Mouse (Mus musculus): ENCODE results near the gene Mpnd.

The Mpnd gene

DNA sequence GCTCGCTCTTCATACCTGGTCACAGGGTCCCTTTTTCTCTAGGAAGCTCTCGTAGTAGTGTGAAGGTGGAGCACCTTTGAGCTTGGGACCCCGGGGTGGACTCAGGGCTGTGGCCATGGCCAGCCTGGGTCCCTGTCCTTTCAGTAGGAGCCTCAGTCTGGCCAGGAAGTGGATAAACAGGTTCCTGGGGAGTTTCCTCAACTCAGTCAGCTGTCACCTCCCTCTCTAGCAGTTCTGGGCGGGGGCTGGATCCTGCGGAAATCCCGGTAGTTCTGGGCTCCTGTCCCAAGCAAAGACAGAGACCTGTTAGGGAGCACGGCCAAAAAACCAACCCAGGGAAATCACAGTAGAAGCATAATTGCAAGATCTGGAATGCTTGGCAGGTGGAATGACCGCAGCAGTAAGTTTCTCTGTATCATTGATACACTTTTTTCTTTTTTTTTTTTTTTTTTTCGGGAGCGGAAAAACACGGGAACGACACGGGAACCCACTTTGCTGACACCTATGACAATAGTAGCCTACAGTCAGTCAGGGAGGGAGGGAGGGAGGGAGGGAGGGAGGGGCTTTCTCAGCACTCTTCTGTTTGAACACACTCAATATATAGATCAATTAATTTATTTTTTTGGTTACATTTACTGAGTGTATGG lies at the start of gene Mpnd, which contains the start of gene Stap2:
TSS of gene Mpnd (plus strand) at position 297 of the 647 bp plus-strand sequence.
TSS of gene Stap2 (minus strand) at position 170 of the 647 bp plus-strand sequence.
- peak; percentile 81 to 89 for DNase-seq

DNA sequence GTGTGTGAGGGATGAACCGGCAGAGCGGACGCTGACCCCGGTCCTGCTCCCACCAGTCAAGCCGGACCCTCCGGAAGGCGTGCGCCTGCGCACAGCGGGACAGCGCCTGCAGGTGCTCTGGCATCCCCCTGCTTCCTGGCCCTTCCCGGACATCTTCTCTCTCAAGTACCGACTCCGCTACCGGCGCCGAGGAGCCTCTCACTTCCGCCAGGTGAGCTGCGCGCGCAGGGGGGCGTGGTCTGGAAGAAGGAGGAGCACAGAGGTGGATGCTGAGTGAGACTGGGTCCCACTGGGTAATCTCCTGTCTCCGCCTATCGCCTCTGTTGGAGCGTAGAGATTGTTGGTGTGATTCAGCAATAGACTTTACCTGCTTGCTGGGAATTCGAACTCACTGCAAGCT lies 49.4 kb upstream of the Mpnd start:
- DNase-seq = peak; percentile 83 to 90

GRCm38 (mm10) chr17:55956591-55956990 lies 48.9 kb upstream of the Mpnd start:
- no peak for DNase-seq

DNA sequence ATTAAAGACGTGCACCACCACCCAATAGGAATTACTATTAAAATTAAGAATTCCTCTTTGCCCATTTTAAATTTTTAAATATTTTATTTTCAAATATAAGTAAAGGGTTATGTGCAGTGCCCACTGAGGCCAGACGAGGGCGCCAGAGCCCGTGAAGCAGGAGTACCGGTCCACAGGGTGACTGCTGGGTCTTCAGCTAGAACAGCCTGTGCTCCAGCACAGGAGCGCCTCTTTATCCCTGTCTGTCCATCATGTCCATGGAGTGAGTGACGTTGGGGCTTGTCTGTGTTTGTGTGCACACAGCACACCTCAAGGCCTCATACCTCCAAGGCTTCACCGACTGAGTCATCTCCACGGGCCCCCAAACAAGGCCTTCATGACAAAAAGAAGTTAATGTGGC lies 48.3 kb upstream of the Mpnd start:
- DNase-seq = peak; percentile 61 to 73

DNA sequence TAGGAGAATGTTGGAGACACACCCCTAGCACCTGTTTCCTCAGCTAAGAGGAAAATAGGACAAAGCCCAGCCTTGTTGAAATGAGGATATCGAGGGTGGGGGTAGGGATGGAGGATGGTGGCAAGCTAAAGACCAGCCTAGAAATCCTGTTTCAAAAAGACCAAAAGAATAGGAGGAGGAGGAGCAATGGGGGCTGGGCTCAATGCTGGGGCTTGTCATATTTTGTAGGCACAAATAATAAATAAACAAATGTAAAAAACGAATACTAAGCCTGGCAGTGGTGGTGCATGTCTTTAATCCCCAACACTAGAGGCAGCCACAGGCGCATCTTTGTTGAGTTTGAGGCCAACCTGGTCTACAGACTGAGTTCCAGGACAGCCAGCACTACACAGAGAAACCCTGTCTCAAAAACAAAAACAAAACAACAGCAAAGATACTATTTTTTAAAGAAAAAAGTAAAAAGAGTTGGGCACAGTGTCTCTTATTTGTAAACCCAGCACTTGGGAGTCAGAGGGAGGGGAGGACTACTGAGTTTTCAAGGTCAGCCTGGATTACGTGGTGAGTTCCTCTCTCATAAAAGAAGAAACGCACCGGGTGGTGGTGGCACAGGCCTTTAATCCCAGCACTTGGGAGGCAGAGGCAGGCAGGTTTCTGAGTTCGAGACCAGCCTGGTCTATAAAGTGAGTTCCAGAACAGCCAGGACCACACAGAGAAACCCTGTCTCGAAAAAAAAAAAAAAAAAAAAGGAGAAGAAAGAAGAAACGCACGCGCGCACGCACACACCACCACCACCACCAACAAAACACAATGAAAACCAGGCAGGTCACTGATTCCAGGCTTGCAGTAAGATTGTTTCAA lies 47.6 kb upstream of the Mpnd start:
- no peak for DNase-seq

- no peak for DNase-seq
These were observed 47.0 kb upstream of the Mpnd start for GRCm38 (mm10) chr17:55958584-55958886.

- DNase-seq = peak; percentile 93
These were observed 46.4 kb upstream of the Mpnd start, which contains the start of gene Yju2 for GRCm38 (mm10) chr17:55958918-55959728. Yju2 (plus strand) TSS chr17:55959099.

DNA sequence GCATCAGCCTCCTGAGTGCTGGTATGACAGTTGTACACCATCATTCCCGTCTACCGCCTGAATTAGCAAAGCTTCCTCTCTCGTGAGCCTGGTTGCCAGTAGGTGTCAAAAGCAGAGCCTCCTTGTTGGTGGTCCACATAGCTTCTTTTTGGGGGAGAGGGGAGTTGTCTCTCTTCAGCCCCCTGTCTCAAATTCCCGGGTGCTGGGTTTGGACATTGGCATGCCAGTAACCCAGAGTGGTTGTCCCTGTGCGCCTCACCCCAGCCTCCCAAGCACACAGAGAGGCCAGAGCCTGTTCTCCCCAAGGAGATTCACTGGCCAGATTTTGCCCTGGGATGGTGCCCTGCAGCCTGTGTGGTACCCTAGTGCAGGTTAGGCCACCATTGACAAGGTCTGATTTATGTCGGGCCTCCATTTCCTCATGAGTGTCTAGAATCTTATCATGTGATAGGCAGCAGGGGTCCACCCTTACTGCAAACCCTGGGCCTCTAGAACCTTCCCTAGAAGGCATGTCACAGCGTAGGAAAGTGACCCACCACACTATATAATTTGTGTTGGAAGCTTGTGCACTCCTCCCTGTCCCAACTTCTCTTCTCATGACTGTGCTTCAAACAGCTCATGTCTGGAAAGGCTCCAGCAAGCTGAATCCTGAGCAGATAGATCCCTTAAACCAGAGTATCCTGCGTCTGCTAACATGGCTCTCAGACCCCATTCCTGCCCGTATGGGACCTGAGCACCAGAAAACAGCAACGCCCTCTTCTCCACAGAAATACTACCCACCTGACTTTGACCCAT lies 45.4 kb upstream of the Mpnd start:
- DNase-seq = no peak

GRCm38 (mm10) chr17:55960791-55961190 lies 44.7 kb upstream of the Mpnd start:
- DNase-seq = no peak

DNA sequence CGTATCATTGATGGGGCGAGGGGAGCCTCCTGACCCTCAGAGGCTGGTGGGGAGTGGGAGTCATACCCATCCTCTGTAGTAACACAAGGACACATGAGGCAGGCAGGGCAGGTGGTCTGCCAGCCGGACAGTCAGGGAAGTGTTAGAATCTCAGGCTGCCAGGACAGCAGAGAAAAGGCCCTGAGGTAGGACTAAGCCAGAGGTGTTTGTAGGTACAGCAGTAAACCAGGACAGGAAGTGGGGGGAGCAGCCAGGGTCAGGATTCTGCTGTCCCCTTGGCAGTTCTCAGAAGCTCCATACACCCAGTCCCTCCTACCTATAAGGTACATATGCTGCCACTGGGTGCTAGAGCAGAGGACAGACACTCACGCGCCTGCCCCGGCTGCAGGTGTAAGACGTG lies 43.9 kb upstream of the Mpnd start:
- no peak for DNase-seq

DNA sequence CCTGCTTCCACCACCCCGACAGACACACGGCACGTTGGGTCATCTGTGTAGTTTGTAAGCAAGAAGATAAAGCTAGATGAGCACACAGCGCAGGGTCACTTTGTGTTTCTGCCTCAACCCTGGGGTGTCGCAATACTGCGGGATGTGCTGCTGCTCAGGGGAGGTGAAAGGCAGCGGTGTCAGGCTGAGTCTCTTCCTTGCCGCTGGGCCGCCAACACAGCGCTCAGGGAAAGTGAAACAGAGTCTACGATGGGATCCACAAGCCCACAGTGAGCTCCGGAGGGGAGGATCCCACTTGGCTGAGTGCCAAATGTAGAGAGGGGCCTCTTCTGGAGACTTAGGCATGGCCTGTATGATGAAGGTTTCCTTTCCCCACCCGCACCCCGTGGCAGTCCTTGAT lies 42.3 kb upstream of the Mpnd start:
- no peak for DNase-seq

DNA sequence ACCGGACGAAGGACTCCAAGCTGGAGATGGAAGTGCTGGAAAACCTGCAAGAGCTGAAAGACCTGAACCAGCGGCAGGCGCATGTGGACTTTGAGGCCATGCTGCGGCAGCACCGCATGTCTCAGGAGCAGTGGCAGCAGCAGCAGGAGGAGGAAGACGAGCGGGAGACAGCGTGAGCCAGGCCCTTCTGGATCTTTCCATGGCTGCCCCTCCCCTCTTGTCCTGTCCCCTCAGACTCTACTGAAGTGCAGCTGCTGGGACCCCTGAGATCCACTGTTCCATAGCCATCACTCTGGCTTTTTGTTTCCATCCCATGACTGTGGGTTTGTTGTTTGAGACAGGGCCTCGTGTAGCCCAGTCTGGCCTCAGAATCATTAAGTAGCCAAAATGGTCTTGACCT lies 41.0 kb upstream of the Mpnd start:
- no peak for DNase-seq

DNA sequence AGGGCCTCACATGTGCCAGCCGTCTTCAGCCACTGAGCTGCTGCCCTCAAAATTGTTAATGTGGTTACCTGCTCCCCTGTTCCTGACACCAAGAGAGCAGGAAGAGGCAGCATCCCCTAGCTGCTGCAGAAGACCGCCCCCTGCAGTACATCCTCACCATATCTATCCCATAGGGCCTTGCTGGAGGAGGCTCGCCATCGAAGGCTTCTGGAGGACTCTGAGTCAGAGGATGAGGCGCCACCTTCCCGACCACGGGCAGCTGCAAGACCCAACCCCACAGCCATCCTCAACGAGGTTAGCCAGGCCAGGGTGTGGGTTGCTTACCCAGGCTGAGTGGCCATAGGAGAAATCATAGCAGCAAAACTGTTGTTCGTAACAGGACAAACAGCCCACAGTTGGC lies 40.5 kb upstream of the Mpnd start:
- DNase-seq = no peak

DNA sequence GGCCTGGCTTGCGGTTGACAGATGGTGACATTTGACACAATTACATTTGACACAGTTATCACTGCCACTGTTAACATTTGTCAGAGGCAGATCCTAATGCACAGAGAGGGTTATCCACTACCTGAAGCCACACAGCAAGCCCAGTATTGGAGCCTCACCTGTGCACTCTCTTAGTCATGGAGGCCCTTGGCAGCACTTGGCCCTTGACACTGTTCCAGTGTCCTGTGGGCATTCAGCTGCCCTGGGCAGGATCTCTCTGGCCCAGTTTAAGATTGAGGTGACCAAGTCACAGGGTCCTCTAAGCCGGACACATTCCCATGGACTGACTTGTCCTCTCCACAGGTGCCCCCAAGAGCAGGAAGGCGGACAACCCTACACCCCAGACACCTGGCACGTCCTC lies 38.3 kb upstream of the Mpnd start:
- DNase-seq = no peak

GRCm38 (mm10) chr17:55968210-55968609 lies 37.3 kb upstream of the Mpnd start:
- no peak for DNase-seq

DNA sequence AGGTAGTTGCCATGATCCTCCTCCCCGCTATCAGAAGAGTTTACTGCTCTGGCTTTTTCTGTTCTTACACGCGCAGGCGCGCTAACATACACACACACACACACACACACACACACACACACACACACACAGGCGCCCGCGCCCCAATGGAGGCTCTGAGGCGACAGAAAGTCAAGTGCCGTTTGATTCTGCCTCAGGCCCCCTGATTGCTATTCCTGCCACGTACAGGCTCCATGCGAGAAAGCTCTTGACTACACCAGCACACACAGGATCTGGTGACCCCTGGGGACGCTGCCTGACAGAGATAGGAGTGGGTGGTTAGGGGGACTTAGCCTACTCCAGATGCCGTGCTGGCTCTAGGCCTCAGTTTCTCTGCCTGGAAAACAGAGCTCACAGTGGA lies 36.0 kb upstream of the Mpnd start:
- DNase-seq = no peak

DNA sequence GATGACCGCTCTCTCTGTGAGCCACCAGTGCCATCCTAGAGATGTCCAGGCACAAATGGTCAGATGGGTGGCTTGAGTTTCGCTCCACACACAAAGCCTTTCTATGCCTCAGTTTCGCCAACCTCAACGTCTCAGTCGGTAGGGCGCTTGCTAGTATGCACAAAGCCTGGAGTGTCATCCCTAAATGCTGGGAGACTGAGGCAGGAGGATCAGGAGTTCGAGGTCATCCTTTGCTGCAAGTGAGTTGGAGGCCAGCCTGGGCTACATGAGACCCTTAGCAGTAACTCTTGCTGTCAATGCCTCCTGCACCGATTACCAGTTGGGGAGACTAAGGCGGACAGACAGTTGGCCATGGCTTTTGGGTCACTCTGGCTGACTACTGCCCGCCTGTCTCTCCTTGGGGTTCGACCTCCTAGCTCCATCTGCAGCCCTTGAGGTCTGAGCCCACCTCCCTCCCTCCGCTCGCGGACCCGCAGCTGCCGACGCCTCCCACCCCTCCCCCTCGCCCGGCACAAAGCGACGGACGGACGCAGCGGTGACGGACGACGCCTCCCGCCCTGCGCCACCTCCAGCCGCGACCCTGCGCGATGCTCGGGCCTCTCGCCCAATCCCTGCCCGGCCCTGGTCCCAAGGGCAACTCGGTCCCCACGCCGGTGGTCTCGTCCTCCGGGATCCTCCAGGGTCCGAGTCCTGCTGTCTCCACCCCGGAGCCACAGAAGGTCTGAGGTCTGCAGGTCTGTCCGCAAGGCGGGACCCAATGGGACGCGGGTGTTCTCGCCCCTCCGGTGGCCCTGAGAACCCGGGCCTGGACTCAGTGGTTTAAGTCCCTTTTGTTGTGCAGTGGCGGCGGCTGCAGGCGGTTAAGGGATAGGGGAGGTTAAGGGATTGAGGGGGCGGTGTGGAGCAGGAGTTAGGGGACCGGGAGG lies 35.3 kb upstream of the Mpnd start, which contains the start of gene Shd:
TSS of gene Shd (plus strand) at position 502 of the 926 bp plus-strand sequence.
- no peak for DNase-seq

GRCm38 (mm10) chr17:55971453-55971852 lies 34.1 kb upstream of the Mpnd start:
- DNase-seq = no peak

- peak; percentile 78 to 83 for DNase-seq
These were observed 29.2 kb upstream of the Mpnd start for GRCm38 (mm10) chr17:55976255-55976862.

DNA sequence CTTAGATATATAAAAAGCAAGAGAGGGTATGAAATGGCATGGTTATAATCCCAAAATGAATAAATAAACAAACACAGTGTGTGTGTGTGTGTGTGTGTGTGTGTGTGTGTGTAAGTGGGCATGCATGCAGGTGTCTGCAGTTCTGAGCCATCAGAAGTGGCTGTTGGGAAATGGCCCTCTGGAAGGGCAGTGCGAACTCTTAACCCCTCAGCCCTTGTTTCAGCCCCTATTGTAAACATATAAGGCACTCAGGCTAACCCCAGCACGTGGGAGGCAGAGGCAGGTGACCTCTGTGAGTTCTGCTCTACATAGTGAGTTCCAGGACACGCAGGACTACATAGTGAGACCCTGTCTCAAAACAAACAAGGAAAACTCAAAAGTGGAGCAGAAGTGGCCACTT lies 28.2 kb upstream of the Mpnd start:
- DNase-seq = peak in 1 of 2 experiments; percentile 49
